Mouse (Mus musculus) limb, embryonic 13.5 days (tissue): ENCODE measurements at regions not wholly inside any gene's neighbourhood (a gene's known extent, or its start where the extent isn't known, plus 50 kb on each side); places are given as distances from the start of the nearest gene placed in this dataset.
A peak's percentile ranks its signal among the peaks of the same experiment; 100 is the strongest.

Source experiments
- ATAC-seq: fragments of 200-750 bp; cut with Nextera tagmentation; 2 replicates; pipeline ENCODE4 v1.8.0; 2017; ENCODE audit warnings: low read depth, moderate number of reproducible peaks, moderate TSS enrichment; ENCODE audit not compliant: low FRiP score
- H3K27ac ChIP-seq: fragments of 300-500 bp; sonication (generic); 2 replicates; pipeline ENCODE4 v1.5.1; 2015; ENCODE audit warnings: inconsistent platforms, mild to moderate bottlenecking, moderate library complexity
- H3K27me3 ChIP-seq: fragments of 300-500 bp; sonication (generic); 2 replicates; pipeline ENCODE4 v1.6.1; 2015; ENCODE audit warnings: mild to moderate bottlenecking, inconsistent platforms
- H3K36me3 ChIP-seq: fragments of 300-500 bp; sonication (generic); 2 replicates; pipeline ENCODE4 v1.6.1; 2015; ENCODE audit warnings: inconsistent platforms, mild to moderate bottlenecking, moderate library complexity
- H3K4me1 ChIP-seq: fragments of 300-500 bp; sonication (generic); 2 replicates; pipeline ENCODE4 v1.6.1; 2015; ENCODE audit warnings: inconsistent platforms
- H3K4me2 ChIP-seq: fragments of 300-500 bp; sonication (generic); replicated peaks from 2 replicates; pipeline ENCODE4 v1.6.1; 2015; ENCODE audit warnings: inconsistent platforms, mild to moderate bottlenecking, moderate library complexity
- H3K4me3 ChIP-seq: fragments of 300-500 bp; sonication (generic); 2 replicates; pipeline ENCODE4 v1.5.1; 2015; ENCODE audit warnings: moderate library complexity, mild to moderate bottlenecking, inconsistent platforms
- H3K9ac ChIP-seq: fragments of 300-500 bp; sonication (generic); 2 replicates; pipeline ENCODE4 v1.6.1; 2015; ENCODE audit warnings: mild to moderate bottlenecking, inconsistent platforms
- H3K9me3 ChIP-seq: fragments of 300-500 bp; sonication (generic); 2 replicates; pipeline ENCODE4 v1.6.1; 2016; ENCODE audit warnings: inconsistent platforms
- WGBS: fragments of 180-500 bp; shearing (Covaris S2); methylation state at CpG from one replicate; pipeline ENCODE4 v1.1.7; 2015; 5-methylcytosine and 5-hydroxymethylcytosine counted together

DNA sequence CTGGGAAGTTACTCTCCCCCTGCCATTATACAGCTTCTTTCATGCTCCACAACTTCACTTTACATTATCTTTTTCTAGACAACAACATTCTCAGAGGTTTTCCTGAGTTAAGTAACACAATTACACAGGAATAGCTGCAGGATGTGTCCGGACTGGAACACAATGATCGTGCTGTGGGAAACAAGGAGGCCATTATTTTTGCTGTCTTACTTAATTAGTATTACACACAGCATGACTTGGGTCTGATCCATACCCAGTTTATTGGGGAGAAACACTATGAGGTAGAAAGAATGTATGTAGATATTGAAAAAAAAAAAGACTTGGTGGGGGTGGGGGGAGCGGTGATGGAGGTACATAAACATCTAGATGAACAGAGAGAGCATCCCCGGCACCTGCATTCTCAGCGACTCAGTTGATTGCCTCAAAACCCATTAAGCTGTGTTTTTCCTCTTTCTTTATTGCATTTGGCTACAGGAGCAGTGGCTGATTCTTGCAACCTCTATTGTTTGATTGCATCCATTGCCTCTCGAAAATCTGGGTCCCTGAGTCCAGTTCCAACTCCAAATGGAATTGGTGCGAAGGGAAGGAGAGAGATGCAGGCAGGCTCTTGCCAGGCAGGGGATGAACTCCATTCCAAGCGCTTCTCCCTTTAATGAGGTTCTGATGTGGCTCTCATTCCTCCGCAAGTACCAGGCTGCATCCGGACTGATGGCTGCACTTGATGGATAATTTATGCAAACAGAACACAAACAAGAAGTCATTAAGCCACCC, 529.8 kb downstream of the Slc4a3 start:
- H3K36me3 ChIP-seq, result no peaks in the 10 kb centered on the region
- no peak overlapping the region for H3K4me2 ChIP-seq
- no peak overlapping the region for H3K27ac ChIP-seq
- no peak overlapping the region for H3K9ac ChIP-seq
- no peak for ATAC-seq
- H3K4me3 ChIP-seq, result no peak overlapping the region
- no peaks in the 10 kb centered on the region for H3K9me3 ChIP-seq
- H3K4me1 ChIP-seq, result peaks cover 32% of the 10 kb centered on the region
- WGBS, result 36% methylated on average over 10 of the region's 10 CpGs
- H3K27me3 ChIP-seq, result no peaks in the 10 kb centered on the region

DNA sequence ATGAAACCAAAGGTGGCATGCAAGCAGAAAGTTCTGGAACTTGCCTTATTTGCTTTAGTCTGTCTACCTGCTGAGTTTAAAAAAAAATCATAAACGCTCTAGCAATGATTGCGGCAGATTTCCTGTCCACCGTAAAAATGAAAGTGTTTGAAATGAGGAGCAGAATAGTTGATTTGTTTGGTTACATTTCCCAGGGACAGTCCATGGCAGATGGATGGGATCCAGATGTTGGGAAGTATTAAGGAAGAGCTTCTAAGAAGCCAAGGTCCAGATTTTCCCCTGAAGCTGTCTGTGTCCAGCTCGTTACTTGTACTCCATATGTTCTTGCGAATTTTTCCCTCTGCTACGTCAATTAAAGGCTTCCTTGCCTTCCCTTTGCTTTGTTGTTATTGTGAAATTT, 534.2 kb downstream of the Slc4a3 start:
- H3K4me3 ChIP-seq, result no peak overlapping the region
- no peak for ATAC-seq
- H3K4me1 ChIP-seq, result peaks cover 34% of the 10 kb centered on the region
- H3K9me3 ChIP-seq, result no peaks in the 10 kb centered on the region
- H3K27ac ChIP-seq, result no peak overlapping the region; the same call in 1 of the 2 replicates
- H3K9ac ChIP-seq, result no peak overlapping the region
- WGBS, result 19% methylated on average over 6 of the region's 6 CpGs
- H3K27me3 ChIP-seq, result no peaks in the 10 kb centered on the region
- H3K36me3 ChIP-seq, result no peaks in the 10 kb centered on the region
- peak overlapping the region; percentile 23; the same call in 1 of the 2 replicates for H3K4me2 ChIP-seq

DNA sequence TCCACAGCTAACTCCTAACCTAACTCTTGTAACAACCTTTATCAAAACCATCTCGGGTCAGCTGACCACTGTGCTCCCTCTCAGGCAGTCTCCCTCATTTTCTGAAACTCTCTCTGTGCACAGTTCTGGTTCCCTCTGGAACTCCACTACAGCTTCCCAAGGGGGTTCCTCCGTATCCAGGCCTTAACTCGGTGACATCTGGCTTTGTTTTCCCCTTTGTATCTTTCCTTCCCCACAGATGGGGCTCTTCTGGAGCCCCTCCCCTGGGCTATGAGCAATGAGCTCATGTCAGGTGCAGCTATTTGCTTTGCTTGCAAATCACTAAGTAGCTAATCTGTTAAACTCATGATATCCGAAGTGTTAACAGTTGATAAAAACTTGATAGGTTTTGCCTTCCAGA, 535.6 kb downstream of the Slc4a3 start:
- H3K4me2 ChIP-seq, result no peak overlapping the region
- H3K4me3 ChIP-seq, result no peak overlapping the region
- no peak for ATAC-seq
- WGBS, result 42% methylated on average over 4 of the region's 4 CpGs
- H3K9me3 ChIP-seq, result no peaks in the 10 kb centered on the region
- H3K4me1 ChIP-seq, result peaks cover 24% of the 10 kb centered on the region
- H3K36me3 ChIP-seq, result no peaks in the 10 kb centered on the region
- H3K27ac ChIP-seq, result no peak overlapping the region
- H3K27me3 ChIP-seq, result no peaks in the 10 kb centered on the region
- no peak overlapping the region for H3K9ac ChIP-seq

DNA sequence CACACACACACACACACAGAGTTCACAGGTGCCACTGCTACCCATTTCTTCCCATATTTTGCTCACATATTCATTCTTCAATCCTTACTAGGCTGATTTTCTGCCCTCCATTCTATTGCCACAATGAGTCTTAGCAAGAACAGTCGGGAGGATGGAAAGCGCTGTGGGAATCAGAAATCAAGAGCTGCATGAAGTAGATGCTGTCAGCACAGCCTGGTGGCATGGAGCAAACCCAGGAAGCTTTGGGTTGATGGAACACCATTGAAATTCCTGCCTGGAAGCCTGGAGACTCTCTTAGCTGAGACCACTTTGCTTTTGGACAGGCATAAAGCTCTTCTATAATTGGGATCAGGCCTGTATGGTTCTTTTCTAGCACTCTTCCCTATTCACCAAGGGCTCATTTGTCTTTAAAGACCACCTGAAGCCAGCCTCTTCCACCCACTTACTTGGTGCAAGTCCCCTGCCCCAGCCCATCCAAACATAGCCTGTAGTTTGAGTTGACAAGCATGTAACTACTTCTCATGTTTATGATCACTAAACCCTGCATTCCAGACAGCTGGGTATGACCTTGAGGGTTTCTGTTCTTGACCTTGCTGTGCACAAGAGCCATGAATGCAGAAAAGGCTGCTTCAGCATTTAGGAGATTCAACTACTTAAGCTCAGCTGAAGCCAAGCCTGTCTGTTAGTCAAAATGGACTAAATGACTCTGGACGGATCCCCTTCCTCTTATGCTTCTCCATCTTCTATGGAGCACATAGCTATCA, 537.4 kb downstream of the Slc4a3 start:
- H3K36me3 ChIP-seq, result no peaks in the 10 kb centered on the region
- H3K4me1 ChIP-seq, result peaks cover 21% of the 10 kb centered on the region
- H3K9ac ChIP-seq, result no peak overlapping the region
- H3K9me3 ChIP-seq, result no peaks in the 10 kb centered on the region
- ATAC-seq, result no peak
- no peaks in the 10 kb centered on the region for H3K27me3 ChIP-seq
- no peak overlapping the region for H3K4me2 ChIP-seq
- 93% methylated on average over 3 of the region's 3 CpGs for WGBS
- no peak overlapping the region for H3K27ac ChIP-seq
- no peak overlapping the region for H3K4me3 ChIP-seq

DNA sequence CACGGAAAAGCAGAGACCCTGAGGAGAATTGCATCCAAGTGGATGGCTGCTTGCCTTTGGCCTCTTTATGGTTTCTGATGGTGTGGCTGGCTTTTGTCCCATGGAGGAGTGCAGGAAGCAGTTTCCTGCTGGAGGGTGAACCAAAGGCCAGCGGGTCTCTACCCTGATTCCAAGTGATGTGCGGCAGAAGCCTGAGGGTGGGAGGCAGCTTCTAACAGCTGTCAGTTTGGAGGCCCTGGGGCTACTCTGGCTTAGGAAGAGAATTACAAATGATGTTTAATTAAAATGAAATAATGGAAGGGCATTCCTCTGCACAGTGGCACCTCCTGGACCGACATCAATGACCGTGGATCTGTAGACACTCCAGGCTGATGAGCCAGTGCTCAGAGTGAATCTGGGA, 545.0 kb downstream of the Slc4a3 start:
- Histone ChIP-seq H3K4me3 (no peak overlapping the region), H3K36me3 (no peaks in the 10 kb centered on the region), H3K27me3 (no peaks in the 10 kb centered on the region), H3K4me1 (peaks cover 5% of the 10 kb centered on the region), H3K4me2 (no peak overlapping the region), H3K27ac (no peak overlapping the region), H3K9ac (no peak overlapping the region), H3K9me3 (no peaks in the 10 kb centered on the region)
- 42% methylated on average over 5 of the region's 5 CpGs for WGBS
- ATAC-seq, result no peak

DNA sequence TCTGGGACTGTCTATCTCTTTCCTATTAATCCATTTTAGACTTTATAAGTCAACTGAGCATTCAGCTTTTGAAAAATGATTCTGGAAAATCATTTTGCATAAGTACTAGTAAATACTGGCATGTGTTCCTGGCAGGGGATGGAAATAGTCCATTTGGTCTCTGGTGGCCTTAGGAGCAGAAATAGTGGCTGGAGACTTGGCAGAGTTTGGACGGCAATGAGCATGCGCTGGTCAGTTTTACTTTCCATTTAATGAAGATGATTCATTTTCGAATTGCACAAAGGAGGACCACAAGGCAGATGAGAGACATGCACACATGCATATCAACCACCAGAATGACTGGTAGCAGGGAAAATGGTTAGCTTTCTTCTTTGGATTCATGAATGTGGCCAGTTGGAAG, 567.2 kb downstream of the Slc4a3 start:
- Histone ChIP-seq H3K27me3 (no peaks in the 10 kb centered on the region), H3K9me3 (no peaks in the 10 kb centered on the region), H3K27ac (no peak overlapping the region), H3K9ac (no peak overlapping the region), H3K36me3 (no peaks in the 10 kb centered on the region), H3K4me1 (peaks cover 22% of the 10 kb centered on the region), H3K4me2 (no peak overlapping the region), H3K4me3 (no peak overlapping the region)
- WGBS, result 87% methylated on average over 3 of the region's 3 CpGs
- no peak for ATAC-seq

DNA sequence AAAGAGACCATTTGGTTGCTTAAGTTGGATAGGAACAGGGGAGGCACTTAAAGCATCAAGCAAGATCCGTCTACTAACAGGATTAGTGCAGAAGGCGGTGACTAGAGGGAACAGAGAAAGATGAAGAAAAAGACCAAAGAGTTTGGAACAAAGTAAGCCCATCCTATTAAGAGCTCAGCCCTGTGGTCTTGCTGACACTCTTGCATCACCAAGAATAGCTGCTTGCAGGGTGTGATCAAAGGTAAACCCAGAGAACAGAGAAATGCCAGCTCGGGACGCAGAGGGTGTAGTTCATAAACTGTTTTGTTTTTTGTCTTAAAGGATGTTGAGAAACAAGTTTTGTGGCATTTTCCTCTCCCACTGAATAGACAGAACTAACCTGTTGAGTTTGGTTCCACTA, 574.8 kb downstream of the Slc4a3 start:
- Histone ChIP-seq H3K4me3 (no peak overlapping the region), H3K4me2 (no peak overlapping the region), H3K4me1 (peaks cover 8% of the 10 kb centered on the region), H3K27me3 (no peaks in the 10 kb centered on the region), H3K9ac (no peak overlapping the region), H3K9me3 (no peaks in the 10 kb centered on the region), H3K27ac (no peak overlapping the region), H3K36me3 (no peaks in the 10 kb centered on the region)
- no peak for ATAC-seq
- 66% methylated on average over 4 of the region's 4 CpGs for WGBS

DNA sequence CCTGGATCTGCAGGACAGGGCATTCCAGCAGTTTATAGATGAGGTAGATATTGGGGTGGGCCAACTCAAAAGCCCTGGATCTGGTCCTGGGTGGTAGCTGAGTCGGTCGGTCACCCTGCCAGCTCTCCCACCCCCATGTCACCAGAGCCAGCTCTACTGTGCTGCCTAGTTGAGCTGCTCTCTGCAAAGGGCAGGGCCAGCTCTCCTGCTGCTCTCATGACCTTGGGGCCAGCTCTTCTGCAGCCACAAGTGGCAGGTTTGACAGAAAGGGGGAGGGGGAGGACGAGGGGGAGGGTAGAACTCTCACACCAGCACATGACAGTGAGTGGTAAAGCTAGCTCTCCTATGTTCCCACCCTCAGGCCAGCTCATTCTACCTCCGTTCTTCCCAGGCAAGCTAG, 584.3 kb downstream of the Slc4a3 start:
- no peak overlapping the region for H3K9ac ChIP-seq
- no peak overlapping the region for H3K4me3 ChIP-seq
- WGBS, result 44% methylated on average over 4 of the region's 4 CpGs
- no peaks in the 10 kb centered on the region for H3K36me3 ChIP-seq
- H3K4me2 ChIP-seq, result no peak overlapping the region
- H3K9me3 ChIP-seq, result no peaks in the 10 kb centered on the region
- H3K4me1 ChIP-seq, result no peaks in the 10 kb centered on the region
- no peak for ATAC-seq
- peaks cover 5% of the 10 kb centered on the region; the same call in 1 of the 2 replicates for H3K27me3 ChIP-seq
- no peak overlapping the region for H3K27ac ChIP-seq

DNA sequence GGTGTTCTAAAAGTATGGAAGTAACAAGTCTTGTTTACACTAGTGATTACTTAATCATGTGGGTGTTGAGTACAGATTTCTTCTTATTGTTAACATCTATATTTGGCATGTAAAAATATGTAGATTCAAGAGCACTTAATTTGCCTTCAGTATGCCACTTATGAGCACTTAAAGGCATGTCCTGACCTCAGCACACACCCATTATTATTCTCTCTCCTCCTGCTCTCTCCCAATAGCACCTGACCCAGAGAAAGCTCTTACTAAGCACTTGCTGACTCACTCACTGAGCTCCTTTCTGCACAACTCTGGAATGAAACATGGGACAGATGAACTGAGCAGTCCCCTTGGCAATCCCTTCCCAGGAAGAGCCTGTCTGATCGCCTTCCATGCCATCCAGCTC, 590.7 kb downstream of the Slc4a3 start:
- H3K4me2 ChIP-seq, result no peak overlapping the region
- no peaks in the 10 kb centered on the region for H3K27me3 ChIP-seq
- no peak overlapping the region for H3K9ac ChIP-seq
- no peak overlapping the region for H3K4me3 ChIP-seq
- H3K9me3 ChIP-seq, result no peaks in the 10 kb centered on the region
- 0 out of 2 replicates have a peak, but pooled peaks cover 7% of the 10 kb centered on the region for H3K4me1 ChIP-seq
- ATAC-seq, result no peak
- H3K36me3 ChIP-seq, result no peaks in the 10 kb centered on the region
- no peak overlapping the region for H3K27ac ChIP-seq
- 92% methylated on average over 1 of the region's 1 CpGs for WGBS

DNA sequence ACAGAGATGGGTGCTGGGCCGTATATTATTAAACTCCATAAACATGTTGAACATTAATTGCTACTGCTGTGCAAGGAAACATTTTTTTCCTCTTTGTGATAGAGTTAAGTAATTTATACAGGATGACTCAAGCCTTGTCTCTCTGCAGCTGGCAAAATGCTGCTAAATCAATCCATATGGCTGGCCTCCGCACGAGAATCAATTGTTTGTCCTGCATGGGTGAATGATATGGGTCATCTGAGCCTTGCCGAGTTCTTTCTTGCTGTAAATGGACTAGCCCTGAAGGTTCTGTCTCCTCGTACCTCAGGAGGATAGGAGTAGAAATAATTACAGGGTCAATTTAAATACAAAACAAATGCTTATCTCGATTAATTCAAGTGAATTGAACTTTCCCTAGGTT, 591.6 kb downstream of the Slc4a3 start:
- WGBS, result 34% methylated on average over 6 of the region's 6 CpGs
- Histone ChIP-seq H3K36me3 (no peaks in the 10 kb centered on the region), H3K4me1 (0 out of 2 replicates have a peak, but pooled peaks cover 7% of the 10 kb centered on the region), H3K9me3 (no peaks in the 10 kb centered on the region), H3K4me3 (no peak overlapping the region), H3K4me2 (no peak overlapping the region), H3K9ac (no peak overlapping the region), H3K27me3 (no peaks in the 10 kb centered on the region), H3K27ac (no peak overlapping the region)
- ATAC-seq, result no peak

DNA sequence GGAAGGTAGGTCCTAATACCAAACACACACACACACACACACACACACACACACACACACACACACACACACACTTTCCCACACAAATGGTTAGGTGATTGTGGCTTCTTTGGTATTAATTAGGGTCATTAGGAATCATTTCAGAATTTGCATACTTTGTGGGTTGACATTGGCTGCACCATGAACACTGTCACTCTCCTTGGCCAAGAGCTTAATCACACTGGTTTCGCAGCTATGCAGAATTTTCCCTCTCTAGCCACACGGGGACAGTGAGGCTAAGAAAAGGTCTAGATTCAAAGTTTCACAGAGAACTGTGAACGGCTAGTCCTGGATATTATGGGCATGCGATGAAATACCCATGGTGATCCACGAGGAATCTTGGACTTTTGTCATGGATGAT, 597.5 kb downstream of the Slc4a3 start:
- no peak overlapping the region for H3K4me3 ChIP-seq
- no peaks in the 10 kb centered on the region for H3K27me3 ChIP-seq
- no peaks in the 10 kb centered on the region for H3K9me3 ChIP-seq
- H3K27ac ChIP-seq, result no peak overlapping the region
- no peak overlapping the region for H3K4me2 ChIP-seq
- H3K36me3 ChIP-seq, result no peaks in the 10 kb centered on the region
- ATAC-seq, result no peak
- 72% methylated on average over 5 of the region's 5 CpGs for WGBS
- H3K4me1 ChIP-seq, result no peaks in the 10 kb centered on the region
- H3K9ac ChIP-seq, result no peak overlapping the region

DNA sequence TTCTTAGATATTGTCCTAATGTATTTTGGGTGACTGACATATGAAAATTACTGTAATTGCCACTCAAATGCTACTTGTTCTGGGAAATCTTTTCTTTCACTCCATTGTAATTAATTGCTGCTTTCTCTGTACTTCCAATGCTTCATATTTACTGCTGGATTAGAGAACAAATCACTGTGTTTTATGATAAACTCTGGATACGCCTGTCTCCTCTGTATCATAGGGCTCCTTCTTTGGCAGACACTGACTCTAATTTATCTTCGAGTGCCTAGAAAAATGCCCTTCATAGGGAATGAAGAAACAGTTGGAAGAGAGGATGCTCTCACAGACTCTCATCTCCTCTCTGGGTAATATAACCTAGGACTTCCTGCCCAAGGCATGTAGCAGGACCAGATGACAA, 602.9 kb downstream of the Slc4a3 start:
- H3K9ac ChIP-seq, result no peak overlapping the region
- WGBS, result 79% methylated on average over 2 of the region's 2 CpGs
- H3K4me3 ChIP-seq, result no peak overlapping the region
- no peak for ATAC-seq
- peaks cover 7% of the 10 kb centered on the region; the same call in 1 of the 2 replicates for H3K9me3 ChIP-seq
- H3K27ac ChIP-seq, result no peak overlapping the region
- H3K4me2 ChIP-seq, result no peak overlapping the region
- H3K27me3 ChIP-seq, result no peaks in the 10 kb centered on the region
- no peaks in the 10 kb centered on the region for H3K36me3 ChIP-seq
- H3K4me1 ChIP-seq, result no peaks in the 10 kb centered on the region
